Mouse (Mus musculus) hindbrain, embryonic 13.5 days (tissue): ENCODE data around the gene Cep112. TPM values are rescaled to one million over a fixed set of nuclear protein-coding genes. Genes with fewer than 3 reads are reported as not detected.

ENCODE experiments used
- ATAC-seq: fragments of 200-750 bp; cut with Nextera tagmentation; 2 replicates; pipeline ENCODE4 v1.8.0; 2017; ENCODE audit warnings: moderate TSS enrichment; ENCODE audit not compliant: low FRiP score
- H3K27ac ChIP-seq: fragments of 300-500 bp; sonication (generic); 2 replicates; pipeline ENCODE4 v1.5.1; 2015; ENCODE audit warnings: inconsistent platforms, mild to moderate bottlenecking, moderate library complexity
- H3K27me3 ChIP-seq: fragments of 300-500 bp; sonication (generic); 2 replicates; pipeline ENCODE4 v1.6.1; 2015; ENCODE audit warnings: mild to moderate bottlenecking, inconsistent platforms
- H3K36me3 ChIP-seq: fragments of 300-500 bp; sonication (generic); 2 replicates; pipeline ENCODE4 v1.6.1; 2015; ENCODE audit warnings: mild to moderate bottlenecking, inconsistent platforms
- H3K4me1 ChIP-seq: fragments of 300-500 bp; sonication (generic); replicated peaks from 2 replicates; pipeline ENCODE4 v1.6.1; 2015; ENCODE audit warnings: inconsistent platforms
- H3K4me2 ChIP-seq: fragments of 300-500 bp; sonication (generic); 2 replicates; pipeline ENCODE4 v1.6.1; 2015; ENCODE audit warnings: inconsistent platforms, mild to moderate bottlenecking, moderate library complexity
- H3K4me3 ChIP-seq: fragments of 300-500 bp; sonication (generic); 2 replicates; pipeline ENCODE4 v1.5.1; 2015; ENCODE audit warnings: mild to moderate bottlenecking, inconsistent platforms
- H3K9ac ChIP-seq: fragments of 300-500 bp; sonication (generic); 2 replicates; pipeline ENCODE4 v1.6.1; 2015; ENCODE audit warnings: mild to moderate bottlenecking, inconsistent platforms
- H3K9me3 ChIP-seq: fragments of 300-500 bp; sonication (generic); 2 replicates; pipeline ENCODE4 v1.6.1; 2016; ENCODE audit warnings: inconsistent platforms
- WGBS: fragments of 180-500 bp; shearing (Covaris S2); methylation state at CpG from one replicate; pipeline ENCODE4 v1.1.7; 2015; 5-methylcytosine and 5-hydroxymethylcytosine counted together
- polyA plus RNA-seq: library from polyadenylated mRNA; unstranded; fragments of >200 nt; fragmentation: Nextera tagmentation; extraction: Ambion mirVana; gene quantifications from 2 replicates; pipeline ENCODE4 v1.2.1, GENCODE M21; 2015

The Cep112 gene
- 11.2 and 12.0 TPM in 2 replicates for polyA plus RNA-seq

DNA sequence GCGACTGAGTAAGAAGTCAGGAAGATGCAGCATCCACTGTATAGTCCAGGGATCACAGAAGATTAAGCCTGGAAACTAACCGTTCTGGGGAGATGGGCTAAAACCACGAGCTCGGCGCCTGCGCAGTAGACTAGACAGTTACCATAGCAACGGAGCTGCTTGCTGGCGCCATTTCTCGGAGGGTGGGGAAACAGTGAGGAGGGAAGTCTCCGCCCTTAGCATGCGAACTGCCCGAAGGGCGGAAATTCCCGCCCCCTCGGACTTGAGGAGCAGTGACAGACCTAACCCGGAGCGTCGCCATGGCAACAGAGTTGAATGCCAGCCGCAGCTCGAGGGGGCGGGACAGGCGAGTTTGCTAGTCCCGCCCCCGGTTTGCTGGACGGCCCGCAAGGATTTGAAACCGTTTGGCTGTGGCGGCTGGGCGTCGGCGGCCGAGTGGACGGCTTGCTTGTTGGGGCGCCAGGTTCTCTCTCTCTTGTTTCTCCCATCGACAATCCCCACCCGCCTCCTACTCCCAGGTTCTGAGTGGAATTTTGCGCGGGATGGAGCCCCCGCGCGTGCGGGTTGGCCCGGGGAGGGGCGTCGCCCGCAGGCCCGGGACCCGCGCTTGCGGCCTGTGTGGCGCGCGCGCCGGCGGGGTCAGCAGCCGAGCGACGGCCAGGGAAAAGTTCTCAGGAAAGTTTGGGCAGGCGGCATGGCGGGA is at the start of gene Cep112:
TSS of gene Cep112 (plus strand) at position 304 of the 703 bp plus-strand sequence.
- H3K4me2 ChIP-seq, result peak within 1 kb of the TSS; percentile 74
- H3K4me3 ChIP-seq, result peak within 1 kb of the TSS; percentile 66
- peaks cover 11% of the 10 kb centered on the region for H3K27me3 ChIP-seq
- peak within 1 kb of the TSS; percentile 40; the same call in 1 of the 2 replicates for H3K27ac ChIP-seq
- ATAC-seq, result peak; percentile 96
- WGBS, result under 1% methylated on average over 61 of the region's 61 CpGs
- H3K9me3 ChIP-seq, result no peaks in the 10 kb centered on the region
- no peaks in the 10 kb centered on the region for H3K36me3 ChIP-seq
- H3K9ac ChIP-seq, result peak within 1 kb of the TSS; percentile 73
- peaks cover 21% of the 10 kb centered on the region for H3K4me1 ChIP-seq

DNA sequence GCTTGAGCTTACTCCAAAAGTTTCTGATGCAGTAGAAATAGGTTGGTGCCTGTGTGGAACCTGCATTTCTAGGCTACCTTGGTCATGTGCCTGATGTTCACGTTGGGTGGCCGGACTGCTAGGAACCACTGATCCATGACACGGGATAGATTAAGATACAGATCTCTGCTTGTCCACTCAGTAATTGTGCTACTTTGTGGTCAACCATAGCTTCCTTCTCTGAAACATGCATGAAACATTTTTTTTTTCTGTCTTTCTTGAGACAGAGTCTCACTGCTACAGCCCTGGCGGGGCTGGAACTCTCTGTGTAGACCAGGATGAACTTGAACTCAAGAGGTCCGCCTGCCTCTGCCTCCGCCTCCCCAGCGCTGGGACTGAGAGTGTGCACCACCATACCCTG is 48.2 kb upstream of the Cep112 start:
- Histone ChIP-seq H3K4me2 (no peak overlapping the region), H3K36me3 (no peaks in the 10 kb centered on the region), H3K27ac (no peak overlapping the region), H3K27me3 (no peaks in the 10 kb centered on the region), H3K4me1 (peaks cover 4% of the 10 kb centered on the region; the same call in 1 of the 2 replicates), H3K4me3 (no peak overlapping the region), H3K9ac (no peak overlapping the region), H3K9me3 (no peaks in the 10 kb centered on the region)
- ATAC-seq, result no peak
- 91% methylated on average over 7 of the region's 7 CpGs for WGBS

GRCm38 (mm10) chr11:108377680-108378362 is 47.2 kb upstream of the Cep112 start:
- Histone ChIP-seq H3K4me3 (no peak overlapping the region), H3K4me1 (peaks cover 4% of the 10 kb centered on the region; the same call in 1 of the 2 replicates), H3K9ac (no peak overlapping the region), H3K27ac (no peak overlapping the region), H3K4me2 (0 out of 2 replicates have a peak overlapping the region, but pooled peaks have one; percentile 4), H3K9me3 (no peaks in the 10 kb centered on the region), H3K36me3 (no peaks in the 10 kb centered on the region), H3K27me3 (no peaks in the 10 kb centered on the region)
- WGBS, result 37% methylated on average over 19 of the region's 19 CpGs
- peak; percentile 75 for ATAC-seq

DNA sequence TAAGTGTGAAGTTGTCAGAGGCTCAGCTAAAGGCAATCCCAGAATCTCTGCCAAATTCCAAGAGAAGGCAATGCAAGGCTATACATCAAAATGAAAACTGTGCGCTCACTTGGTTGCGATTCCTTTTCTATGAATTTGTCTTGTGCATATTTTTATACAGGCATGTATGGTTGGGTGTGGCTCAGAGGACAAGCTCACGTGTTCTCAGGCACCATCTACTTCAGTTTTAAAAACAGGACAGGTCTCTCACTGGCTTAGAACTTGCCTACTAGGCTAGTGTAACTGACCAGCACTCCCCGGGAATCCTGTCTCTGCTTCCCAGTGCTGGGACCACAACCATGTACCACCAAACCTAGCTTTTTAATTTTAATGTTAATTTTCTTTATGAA is 46.6 kb upstream of the Cep112 start:
- no peak for ATAC-seq
- Histone ChIP-seq H3K4me1 (peaks cover 4% of the 10 kb centered on the region; the same call in 1 of the 2 replicates), H3K27me3 (no peaks in the 10 kb centered on the region), H3K27ac (no peak overlapping the region), H3K4me3 (no peak overlapping the region), H3K4me2 (no peak overlapping the region), H3K9ac (no peak overlapping the region), H3K36me3 (no peaks in the 10 kb centered on the region), H3K9me3 (no peaks in the 10 kb centered on the region)
- 87% methylated on average over 4 of the region's 4 CpGs for WGBS

DNA sequence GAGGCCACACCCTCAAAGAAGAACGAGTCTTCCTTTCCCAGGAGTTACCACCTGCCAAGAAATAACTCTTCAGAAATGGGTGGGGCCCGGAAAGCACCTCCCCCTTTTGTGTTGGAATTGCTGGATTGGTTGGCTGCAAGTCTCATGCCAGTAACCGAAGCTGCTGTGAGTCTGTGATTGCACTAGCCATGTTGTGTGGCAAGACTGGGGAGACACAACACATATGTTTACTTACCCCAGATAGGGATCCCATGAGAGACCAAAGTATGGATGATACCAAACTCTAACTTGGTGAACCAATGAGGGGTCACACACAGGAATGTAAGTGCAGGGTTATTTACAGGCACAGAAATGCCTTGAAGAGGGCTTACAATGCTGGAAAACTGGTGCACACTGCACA is 42.3 kb upstream of the Cep112 start:
- no peak for ATAC-seq
- H3K27me3 ChIP-seq, result no peaks in the 10 kb centered on the region
- no peak overlapping the region for H3K4me2 ChIP-seq
- no peaks in the 10 kb centered on the region for H3K36me3 ChIP-seq
- 86% methylated on average over 3 of the region's 3 CpGs for WGBS
- no peaks in the 10 kb centered on the region for H3K9me3 ChIP-seq
- no peak overlapping the region for H3K9ac ChIP-seq
- H3K27ac ChIP-seq, result no peak overlapping the region
- no peak overlapping the region for H3K4me3 ChIP-seq
- H3K4me1 ChIP-seq, result peaks cover 8% of the 10 kb centered on the region

DNA sequence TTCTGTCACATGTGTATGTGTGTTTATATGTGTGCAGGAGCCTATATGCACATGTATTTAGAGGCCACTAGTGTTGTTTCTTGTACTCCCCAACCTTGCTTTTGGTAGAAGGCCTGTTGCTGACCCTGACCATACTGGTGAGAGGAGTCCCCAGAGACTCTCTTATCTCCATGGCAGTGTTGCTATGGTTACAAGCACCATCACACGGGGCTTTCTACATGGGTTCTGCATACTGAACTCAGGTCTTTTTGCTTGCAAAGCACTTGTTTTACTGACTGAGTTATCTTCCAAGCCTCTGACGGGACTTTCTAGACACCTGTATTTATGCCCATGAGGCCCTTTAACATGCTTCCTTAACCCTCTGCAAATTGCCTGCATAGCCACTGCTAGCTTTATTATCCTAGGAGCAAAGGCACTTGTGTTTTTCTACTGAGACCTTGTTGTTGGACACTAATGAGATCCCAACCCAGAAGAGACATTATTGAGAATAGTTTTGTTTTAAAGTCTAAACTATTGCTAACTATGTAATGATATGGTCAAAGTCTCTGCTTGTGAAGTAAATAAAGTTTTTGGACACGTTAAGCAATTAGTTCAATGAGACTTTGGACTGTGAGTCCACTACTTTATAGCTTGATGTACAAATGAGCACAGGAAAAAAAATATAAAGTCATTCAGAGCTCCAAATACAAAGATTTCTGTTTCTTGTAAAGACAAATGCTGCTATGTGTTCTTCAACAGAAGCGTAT is 39.9 kb upstream of the Cep112 start:
- ATAC-seq, result no peak
- no peak overlapping the region for H3K9ac ChIP-seq
- no peak overlapping the region for H3K27ac ChIP-seq
- H3K36me3 ChIP-seq, result no peaks in the 10 kb centered on the region
- no peaks in the 10 kb centered on the region for H3K9me3 ChIP-seq
- H3K27me3 ChIP-seq, result no peaks in the 10 kb centered on the region
- 56% methylated on average over 4 of the region's 4 CpGs for WGBS
- peaks cover 5% of the 10 kb centered on the region for H3K4me1 ChIP-seq
- no peak overlapping the region for H3K4me3 ChIP-seq
- no peak overlapping the region for H3K4me2 ChIP-seq

DNA sequence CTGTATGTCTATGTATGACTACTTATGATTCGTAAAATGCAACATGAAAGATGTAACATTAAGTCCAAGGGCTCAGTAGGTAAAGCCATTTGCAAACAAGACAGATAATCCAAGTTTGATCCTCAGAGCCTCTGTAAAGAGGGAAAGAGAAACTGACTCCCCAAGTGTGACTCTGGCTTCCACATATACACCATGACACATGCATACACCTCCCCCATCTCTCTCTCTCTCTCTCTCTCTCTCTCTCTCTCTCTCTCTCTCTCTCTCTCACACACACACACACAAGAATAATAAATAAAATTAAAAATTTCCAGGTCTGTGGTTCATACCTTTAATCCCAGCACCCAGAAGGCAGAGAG is 39.3 kb upstream of the Cep112 start:
- Histone ChIP-seq H3K4me2 (no peak overlapping the region), H3K9me3 (no peaks in the 10 kb centered on the region), H3K4me1 (peaks cover 5% of the 10 kb centered on the region), H3K9ac (no peak overlapping the region), H3K27me3 (no peaks in the 10 kb centered on the region), H3K4me3 (no peak overlapping the region), H3K27ac (no peak overlapping the region), H3K36me3 (no peaks in the 10 kb centered on the region)
- WGBS, result 98% methylated on average over 1 of the region's 1 CpGs
- no peak for ATAC-seq

- Histone ChIP-seq H3K4me2 (no peak overlapping the region), H3K9me3 (no peaks in the 10 kb centered on the region), H3K27ac (no peak overlapping the region), H3K36me3 (no peaks in the 10 kb centered on the region), H3K27me3 (no peaks in the 10 kb centered on the region), H3K9ac (no peak overlapping the region), H3K4me1 (no peaks in the 10 kb centered on the region), H3K4me3 (no peak overlapping the region)
- ATAC-seq, result no peak
- 95% methylated on average over 9 of the region's 9 CpGs for WGBS
These were observed 29.9 kb upstream of the Cep112 start for GRCm38 (mm10) chr11:108395061-108395460.

GRCm38 (mm10) chr11:108396076-108396829 is 28.7 kb upstream of the Cep112 start:
- ATAC-seq, result no peak
- 88% methylated on average over 7 of the region's 7 CpGs for WGBS
- no peak overlapping the region for H3K4me2 ChIP-seq
- H3K27me3 ChIP-seq, result no peaks in the 10 kb centered on the region
- H3K36me3 ChIP-seq, result no peaks in the 10 kb centered on the region
- H3K4me1 ChIP-seq, result no peaks in the 10 kb centered on the region
- H3K9me3 ChIP-seq, result no peaks in the 10 kb centered on the region
- H3K4me3 ChIP-seq, result no peak overlapping the region
- no peak overlapping the region for H3K9ac ChIP-seq
- H3K27ac ChIP-seq, result no peak overlapping the region

- Histone ChIP-seq H3K27me3 (no peaks in the 10 kb centered on the region), H3K4me3 (no peak overlapping the region), H3K4me1 (0 out of 2 replicates have a peak, but pooled peaks cover 5% of the 10 kb centered on the region), H3K9me3 (no peaks in the 10 kb centered on the region), H3K4me2 (no peak overlapping the region), H3K27ac (peak overlapping the region; percentile 14; the same call in 1 of the 2 replicates), H3K36me3 (no peaks in the 10 kb centered on the region), H3K9ac (no peak overlapping the region)
- ATAC-seq, result peak; percentile 52
- 41% methylated on average over 8 of the region's 9 CpGs for WGBS
These were observed 14.9 kb upstream of the Cep112 start for GRCm38 (mm10) chr11:108409876-108410644.

- ATAC-seq, result no peak
- Histone ChIP-seq H3K9me3 (no peaks in the 10 kb centered on the region), H3K9ac (no peak overlapping the region), H3K27ac (no peak overlapping the region), H3K36me3 (no peaks in the 10 kb centered on the region), H3K4me2 (no peak overlapping the region), H3K4me3 (no peak overlapping the region), H3K27me3 (no peaks in the 10 kb centered on the region), H3K4me1 (no peaks in the 10 kb centered on the region)
- 87% methylated on average over 1 of the region's 1 CpGs for WGBS
These were observed 8.6 kb upstream of the Cep112 start for GRCm38 (mm10) chr11:108416360-108416759.
